Mouse (Mus musculus) testis, postnatal 14 days (tissue): ENCODE results near the gene Gcnt1.

Source experiments
- DNase-seq: peaks from one replicate; pipeline ENCODE4 v3.0.0; 2021; ENCODE audit warnings: low spot score

Gcnt1 gene

GRCm38 (mm10) chr19:17366364-17367090 lies 6.1 kb downstream of the Gcnt1 start:
- DNase-seq = no peak

DNA sequence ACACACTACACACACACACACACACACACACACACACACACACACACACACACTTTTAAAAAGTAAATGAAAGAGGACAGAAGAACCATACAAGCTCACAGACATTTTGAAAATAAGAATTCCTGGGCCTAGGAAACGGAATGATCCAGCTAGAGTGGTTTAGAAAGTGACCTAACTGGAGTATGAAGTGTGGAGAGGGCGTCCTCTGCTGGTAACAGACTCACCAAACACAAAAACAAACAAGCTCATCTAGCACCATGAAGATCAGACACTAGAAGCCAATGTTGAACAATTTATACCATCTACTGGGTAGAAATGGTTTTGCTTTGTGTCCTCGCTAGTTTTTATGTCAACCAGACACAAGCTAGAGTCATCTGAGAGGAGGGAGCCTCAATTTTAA lies 7.9 kb downstream of the Gcnt1 start:
- DNase-seq = no peak

GRCm38 (mm10) chr19:17361181-17361580 lies 11.5 kb downstream of the Gcnt1 start:
- DNase-seq = no peak

DNA sequence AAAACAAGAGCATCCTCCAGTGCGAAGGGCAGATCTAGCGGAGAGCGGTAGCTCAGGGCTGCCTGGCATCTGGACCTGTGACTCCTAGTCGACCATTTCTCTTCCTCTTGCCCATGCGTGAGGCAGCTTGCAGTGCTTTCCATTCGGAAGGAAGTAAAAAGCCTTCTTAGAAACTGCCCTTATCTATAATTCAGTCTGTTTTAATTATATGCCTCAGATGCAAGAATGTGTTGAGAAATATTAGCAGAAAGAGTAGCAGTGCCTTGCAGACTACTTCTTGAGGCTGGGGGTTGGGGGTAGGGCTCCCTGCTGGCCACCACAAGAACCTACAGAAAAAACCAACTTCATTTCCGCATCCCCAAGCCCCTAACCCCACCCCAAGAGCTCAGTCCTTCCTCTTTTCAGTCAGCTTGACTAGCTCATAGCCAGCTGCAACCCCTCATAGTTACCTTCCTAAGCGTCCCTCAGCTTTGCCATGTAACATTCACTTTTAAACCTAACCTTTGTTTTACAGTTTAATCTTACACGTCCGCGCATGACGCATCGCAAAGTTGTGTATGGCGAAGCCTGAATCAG lies 13.2 kb downstream of the Gcnt1 start:
- DNase-seq = no peak

- DNase-seq = no peak
These were observed 15.3 kb downstream of the Gcnt1 start for GRCm38 (mm10) chr19:17357391-17357790.

DNA sequence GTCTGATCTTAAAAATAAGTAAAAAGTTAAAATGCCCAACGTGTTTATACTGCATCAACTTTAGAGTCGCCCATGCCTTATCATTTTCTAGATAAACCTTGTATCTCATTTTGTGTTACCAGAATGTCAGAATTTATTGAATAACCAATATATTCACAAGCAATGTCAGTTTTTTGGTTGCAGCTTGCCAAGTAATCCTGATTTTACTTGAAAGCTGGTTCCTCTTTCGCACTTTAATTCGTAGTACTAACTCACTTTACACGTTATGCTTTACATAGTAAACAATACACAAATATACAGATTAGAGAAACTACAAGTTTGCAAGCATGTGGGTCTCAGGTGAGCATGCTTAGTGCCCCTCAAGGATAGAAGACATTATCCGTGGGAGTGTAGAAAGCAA lies 15.7 kb downstream of the Gcnt1 start:
- DNase-seq = no peak

GRCm38 (mm10) chr19:17355950-17356867 lies 16.4 kb downstream of the Gcnt1 start:
- DNase-seq = peak; percentile 73

- no peak for DNase-seq
These were observed 17.3 kb downstream of the Gcnt1 start for GRCm38 (mm10) chr19:17355361-17355760.

DNA sequence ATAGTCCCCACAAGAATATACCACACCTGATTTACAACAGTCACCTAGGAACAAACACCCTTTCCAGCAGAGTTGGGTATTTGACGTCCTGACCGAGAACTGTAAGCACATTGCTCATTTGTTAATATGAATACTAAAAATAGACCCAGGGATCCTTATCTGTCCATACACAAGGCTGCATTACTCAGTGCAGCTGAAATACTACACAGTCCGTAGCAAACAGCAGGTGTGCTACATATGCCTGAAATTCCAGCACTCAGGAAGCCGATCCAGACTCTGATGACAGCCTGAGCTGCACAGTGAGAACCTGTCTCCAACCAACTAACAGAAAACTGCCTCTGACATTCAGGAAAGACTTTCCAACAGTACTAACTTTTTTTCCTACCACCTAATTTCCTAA lies 17.8 kb downstream of the Gcnt1 start:
- DNase-seq = no peak

- DNase-seq = no peak
These were observed 18.3 kb downstream of the Gcnt1 start for GRCm38 (mm10) chr19:17354362-17354761.

DNA sequence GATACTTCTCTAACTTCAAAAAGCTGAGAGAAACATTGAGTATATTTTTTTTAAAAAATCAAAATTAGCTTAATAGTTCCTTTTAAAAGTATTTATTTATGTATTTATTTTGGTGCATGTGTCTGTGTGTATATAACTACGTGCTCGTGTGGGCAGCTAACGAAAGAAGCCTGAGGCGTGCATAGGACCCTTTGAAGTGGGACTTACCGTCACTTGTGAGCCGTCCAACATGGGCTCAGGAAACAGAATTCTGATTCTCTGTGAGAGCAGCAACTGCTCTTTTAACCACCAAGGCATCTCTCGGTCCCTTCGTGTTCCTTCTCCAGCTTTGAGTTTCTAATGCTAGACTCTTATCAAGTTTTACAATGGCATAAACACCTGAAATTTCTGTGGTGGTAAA lies 18.9 kb downstream of the Gcnt1 start:
- DNase-seq = no peak

GRCm38 (mm10) chr19:17347852-17348251 lies 24.8 kb downstream of the Gcnt1 start:
- no peak for DNase-seq

- no peak for DNase-seq
These were observed 25.7 kb downstream of the Gcnt1 start for GRCm38 (mm10) chr19:17346716-17347474.

DNA sequence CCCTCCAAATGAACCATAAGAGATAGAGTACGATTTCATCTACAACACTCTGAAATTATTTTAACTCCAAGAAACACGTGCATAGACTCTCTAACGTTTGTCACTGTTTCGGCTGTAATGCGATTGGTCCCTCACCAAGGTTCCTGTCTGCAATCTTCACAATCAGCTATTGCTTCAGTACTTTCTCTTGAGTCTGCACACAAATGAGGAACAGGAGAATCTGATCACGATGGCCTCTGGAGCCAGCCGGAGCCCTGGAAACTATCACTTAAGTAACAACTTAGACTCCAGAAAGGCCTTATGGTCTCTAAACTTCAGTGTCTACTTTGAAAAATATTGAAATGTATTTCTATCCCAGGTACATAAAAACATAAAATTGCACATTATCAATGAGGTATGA lies 27.8 kb downstream of the Gcnt1 start:
- DNase-seq = no peak

- no peak for DNase-seq
These were observed 33.1 kb downstream of the Gcnt1 start for GRCm38 (mm10) chr19:17339563-17339962.

DNA sequence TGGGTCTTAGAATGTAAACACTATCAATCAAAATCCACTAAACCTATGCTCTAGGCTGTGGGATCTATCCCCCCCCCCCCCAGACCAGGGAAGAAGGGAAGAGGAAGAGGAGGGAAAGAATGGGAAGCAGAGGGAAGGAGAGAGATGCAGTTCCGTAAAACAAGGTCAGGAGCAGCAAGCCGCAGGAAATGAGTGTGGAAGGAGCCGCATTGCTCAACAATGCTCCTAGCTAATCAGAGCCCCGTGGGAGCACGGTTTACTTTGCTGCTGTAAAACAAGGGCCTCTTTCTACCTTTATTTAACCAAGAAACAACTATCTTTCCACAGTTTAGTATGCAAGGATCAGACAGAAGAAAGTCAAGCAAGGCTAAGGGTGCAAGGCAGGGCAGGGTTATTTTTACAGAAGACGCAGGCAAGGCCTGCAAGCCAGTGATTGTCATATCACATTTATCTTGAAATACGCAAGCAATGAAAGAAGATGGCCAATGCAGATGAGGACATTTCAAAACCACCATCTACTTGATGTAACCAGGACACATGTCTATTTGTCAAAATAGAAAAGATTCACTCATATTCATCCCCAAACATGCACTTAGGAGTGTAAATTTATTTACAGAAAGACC lies 35.5 kb downstream of the Gcnt1 start:
- no peak for DNase-seq

- no peak for DNase-seq
These were observed 36.0 kb downstream of the Gcnt1 start for GRCm38 (mm10) chr19:17336646-17337045.

DNA sequence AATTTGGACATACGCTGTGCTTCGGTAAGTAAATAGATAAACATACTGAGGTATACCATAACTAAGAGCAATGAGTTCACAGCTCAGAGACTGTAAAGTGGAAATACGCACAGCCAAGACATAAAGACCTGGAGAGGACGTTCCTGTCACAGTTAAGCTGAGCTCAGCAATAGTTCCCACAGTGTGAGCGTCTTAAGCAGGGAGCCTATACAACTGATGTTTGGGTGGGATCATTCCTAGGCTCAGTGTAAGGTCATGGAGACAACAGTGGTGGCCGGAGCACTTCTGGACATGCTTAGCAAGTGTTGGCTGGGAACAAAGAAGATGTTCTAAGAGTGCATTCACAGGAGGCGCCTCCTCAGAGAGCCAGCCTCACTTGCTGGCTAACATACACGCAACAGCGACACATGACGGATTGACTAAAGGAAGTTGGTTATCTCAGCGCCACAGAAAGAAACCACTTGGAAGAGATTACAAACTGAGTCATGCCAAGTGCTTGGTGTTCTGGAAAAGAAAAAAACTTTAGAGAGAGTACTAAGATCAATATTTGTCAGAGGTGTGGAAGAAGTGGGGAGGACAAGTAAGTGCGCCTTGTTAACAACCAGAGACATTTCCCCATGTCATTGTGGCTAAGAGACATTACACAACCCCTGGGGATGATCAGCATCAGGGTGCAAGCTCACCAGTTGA lies 37.9 kb downstream of the Gcnt1 start:
- no peak for DNase-seq

- no peak for DNase-seq
These were observed 39.6 kb downstream of the Gcnt1 start for GRCm38 (mm10) chr19:17333043-17333442.

DNA sequence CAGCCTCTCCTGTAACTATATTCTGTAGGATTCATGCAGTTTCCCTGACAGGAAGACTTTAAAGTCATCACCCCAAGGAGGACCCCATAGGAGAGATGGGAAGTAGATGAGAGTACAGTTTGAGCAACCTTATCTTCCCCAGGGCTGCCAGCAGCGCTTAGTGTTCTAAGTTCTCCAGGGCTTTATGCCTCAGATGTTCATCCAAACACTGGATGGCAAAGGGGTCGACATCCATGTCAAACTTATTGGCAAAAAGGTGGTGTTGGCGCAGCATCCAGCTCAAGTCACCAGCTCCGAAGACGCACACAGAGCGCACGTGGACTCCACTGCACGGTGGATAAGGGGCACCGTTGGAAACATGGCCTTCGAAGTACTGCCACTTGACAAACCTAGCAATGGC lies 43.7 kb downstream of the Gcnt1 start:
- DNase-seq = no peak

DNA sequence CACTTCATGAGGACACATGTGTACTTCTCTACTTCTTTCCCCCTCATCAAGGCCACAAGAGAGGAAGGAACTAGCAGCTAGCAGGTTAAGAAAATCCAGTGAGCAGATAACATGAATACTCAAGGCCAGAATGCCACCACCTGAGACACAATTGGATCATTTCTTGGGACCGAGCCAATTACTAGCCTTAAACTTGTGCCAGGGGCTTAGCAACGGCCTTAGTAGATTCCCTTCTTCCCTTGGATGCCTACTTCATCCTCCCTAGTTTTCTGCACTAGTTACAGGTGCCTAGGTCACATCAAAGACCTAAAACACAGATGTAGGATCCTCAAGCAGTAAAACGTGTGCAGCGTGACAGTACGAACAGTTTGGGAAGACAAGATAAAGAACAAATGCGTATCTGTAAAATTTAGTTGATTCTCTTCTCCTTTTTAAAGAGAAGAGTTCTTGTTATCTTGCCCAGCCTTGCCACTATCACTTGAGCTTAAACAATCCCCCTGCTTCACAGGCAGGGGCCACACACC lies 44.7 kb downstream of the Gcnt1 start:
- DNase-seq = no peak
